Mouse (Mus musculus) megakaryocyte, embryonic 14.5 days (primary cell): ENCODE data around the gene Gm9945.

ENCODE experiments used
- FLI1 ChIP-seq: IDR thresholded peaks from 2 replicates; pipeline ENCODE4 v1.6.1; 2012; ENCODE audit warnings: low read length, inconsistent platforms, mixed read lengths
- GATA1 ChIP-seq: IDR thresholded peaks from 3 replicates; pipeline ENCODE4 v1.6.1; 2012; ENCODE audit warnings: mixed read lengths, low read length, inconsistent platforms, borderline replicate concordance

DNA sequence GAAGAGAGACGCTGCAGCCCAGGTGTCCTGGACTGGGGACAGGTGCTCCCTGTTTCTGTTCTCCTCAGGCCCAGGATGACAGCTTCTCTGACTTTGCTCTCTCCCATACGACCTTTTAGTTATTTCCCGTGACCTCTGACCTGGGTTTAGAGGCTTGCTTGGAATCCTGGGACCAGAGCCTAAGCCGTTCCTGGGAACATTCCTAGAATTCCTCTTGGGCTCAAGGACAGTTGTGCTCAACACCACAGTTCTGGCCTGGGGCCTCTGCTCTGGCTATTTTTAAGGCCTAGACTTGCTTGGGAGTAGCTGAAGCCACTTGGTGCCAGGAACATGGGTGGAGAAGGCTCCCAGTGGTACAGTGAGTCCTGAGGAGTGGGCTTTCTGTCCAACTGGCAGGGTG, 45.5 kb downstream of the Gm9945 start:
- TF ChIP-seq GATA1: no peak
- TF ChIP-seq FLI1: no peak
